Mouse (Mus musculus) neutrophil, adult 5-6 weeks (primary cell): ENCODE results near the gene Fam155a. TPM values are rescaled to one million over a fixed set of nuclear protein-coding genes. Genes with fewer than 3 reads are reported as not detected.
"Not testable (repeated sequence)": the region's sequence is repeated elsewhere in the genome, so short reads cannot be mapped to it uniquely, and the experiment has no call there.

Source experiments
- ATAC-seq: fragments of 151-379, 151-347 bp; 2 replicates; pipeline ENCODE4 v1.8.0; 2017; ENCODE audit warnings: mild to moderate bottlenecking, moderate TSS enrichment; ENCODE audit not compliant: insufficient number of reproducible peaks, poor library complexity, low FRiP score, severe bottlenecking; ENCODE audit errors: extremely low read depth
- total RNA-seq: library from RNA; stranded (forward); fragments of 200-1000 nt; gene quantifications from 2 replicates; pipeline ENCODE4 v1.2.3, GENCODE M21; 2017

Gene Fam155a
- total RNA-seq, 1 experiment from 2014 or later = not detected

DNA sequence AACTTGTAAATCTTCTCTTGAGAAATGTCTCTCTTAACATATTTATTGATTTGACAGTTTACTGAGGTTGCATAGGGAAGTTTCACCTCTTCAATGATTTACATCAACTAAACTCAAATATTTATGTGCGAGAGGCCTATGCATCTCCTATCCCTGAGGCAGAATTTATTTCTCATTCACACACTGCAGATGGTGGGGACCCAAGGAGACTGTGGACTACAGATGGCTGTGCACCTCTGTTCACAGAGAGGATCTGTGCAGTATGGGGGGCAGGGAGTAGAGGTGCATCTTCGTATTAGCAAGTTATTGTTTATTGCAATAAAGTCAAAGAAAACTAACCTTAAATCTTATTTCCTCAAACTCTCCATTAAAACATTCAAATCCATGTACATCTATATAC is 346.9 kb downstream of the Fam155a start:
- ATAC-seq = no peak

GRCm38 (mm10) chr8:9423590-9423989 is 347.4 kb downstream of the Fam155a start:
- no peak for ATAC-seq

- ATAC-seq = no peak
These were observed 347.8 kb downstream of the Fam155a start for GRCm38 (mm10) chr8:9423184-9423583.

DNA sequence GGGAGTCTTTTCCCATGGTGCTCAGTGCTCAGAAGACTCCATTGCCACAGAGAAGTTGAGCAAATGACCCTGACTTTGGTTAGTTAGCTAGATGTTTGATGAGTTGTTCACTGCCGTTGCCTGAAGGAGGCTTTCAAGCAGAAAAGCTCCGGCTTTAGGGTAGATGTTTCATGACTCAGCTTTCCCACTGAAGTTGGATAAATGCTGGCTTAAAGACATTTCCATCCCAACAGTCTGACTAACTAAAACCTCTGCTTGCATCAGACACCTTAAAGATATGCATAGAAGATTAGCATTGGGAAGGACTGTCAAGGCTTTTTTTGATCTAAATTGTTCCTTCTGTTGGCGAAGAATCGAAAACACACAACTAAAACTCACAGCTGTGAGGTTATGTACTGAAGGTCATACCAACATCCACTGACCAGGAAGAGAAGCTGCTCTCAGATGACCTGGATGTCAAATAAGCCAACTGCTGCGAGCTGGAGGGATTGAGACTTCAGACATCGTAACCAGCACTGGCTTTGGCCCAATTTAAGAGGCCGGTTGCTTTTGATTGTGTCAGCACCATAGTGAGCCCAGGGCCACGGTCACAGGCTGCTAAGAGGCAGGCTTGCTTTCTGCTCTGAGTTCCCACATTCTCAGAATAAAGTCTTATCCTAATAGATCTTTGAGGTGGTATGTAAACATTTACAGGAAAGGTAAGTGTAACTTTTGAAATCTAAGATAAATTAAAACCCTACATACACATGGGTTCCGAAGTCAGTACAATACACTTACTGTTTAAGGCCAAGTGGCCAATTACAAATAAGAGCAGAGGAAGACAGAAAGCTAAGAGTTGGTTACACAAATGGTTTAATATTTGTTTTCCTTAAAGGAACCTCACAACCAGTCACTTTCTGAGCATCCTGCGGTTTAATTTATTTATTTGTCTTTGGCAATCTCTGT is 351.8 kb downstream of the Fam155a start:
- ATAC-seq = no peak

DNA sequence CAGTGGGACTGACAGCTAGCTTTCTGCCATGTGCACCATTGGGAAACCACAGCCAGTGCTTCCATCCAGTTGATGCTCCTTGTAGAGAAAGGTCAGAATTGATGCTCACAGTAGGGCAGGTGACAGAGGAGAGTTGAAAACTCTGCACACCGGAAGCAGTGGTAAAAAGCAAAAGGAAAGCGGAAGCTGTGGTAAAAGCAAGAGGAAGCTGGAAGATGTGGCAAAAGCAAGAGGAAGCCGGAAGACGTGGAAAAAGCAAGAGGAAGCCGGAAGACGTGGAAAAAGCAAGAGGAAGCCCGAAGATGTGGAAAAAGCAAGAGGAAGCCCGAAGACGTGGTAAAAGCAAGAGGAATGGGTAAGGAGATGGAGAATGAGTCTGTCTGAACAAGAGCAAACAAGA is 354.8 kb downstream of the Fam155a start:
- ATAC-seq = no peak

DNA sequence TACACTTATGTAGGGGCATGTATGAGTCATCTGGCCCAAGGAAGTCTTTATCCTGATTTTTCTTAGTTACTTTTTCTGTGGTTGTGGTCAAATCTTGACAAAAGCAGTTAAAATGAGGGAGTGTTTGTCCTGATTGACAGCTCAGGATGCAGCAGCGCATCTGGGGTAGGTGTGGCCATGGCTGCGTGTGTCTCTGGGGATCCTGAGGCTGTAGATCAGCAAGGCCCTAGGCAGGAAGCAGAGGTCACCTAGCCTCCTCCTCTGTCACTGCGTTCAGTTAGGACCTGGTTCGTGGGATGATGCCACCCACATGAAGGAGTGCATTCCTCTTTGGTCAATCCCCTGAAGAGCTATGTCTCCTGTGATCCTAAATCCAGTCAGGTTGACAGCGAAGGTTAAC is 362.5 kb downstream of the Fam155a start:
- ATAC-seq = no peak

DNA sequence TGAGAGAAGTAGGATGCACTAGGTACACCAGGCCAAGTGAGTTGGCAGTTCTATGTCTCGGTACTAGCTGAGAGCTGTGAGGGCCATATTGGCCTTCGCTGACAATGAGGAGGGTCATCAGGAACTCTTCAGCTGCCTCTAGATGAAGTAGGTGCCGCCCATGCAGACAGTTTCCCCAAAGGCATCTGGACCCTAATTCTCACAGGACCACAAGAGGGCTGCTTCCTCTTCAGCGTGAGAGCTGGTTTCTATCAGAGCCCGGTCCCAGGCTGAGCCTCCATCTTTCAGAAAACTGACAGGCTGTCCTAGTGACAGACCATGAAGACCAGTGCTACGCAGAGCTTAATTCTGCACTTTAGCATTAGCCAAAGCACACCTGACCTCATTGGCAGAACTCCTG is 364.8 kb downstream of the Fam155a start:
- ATAC-seq = no peak

DNA sequence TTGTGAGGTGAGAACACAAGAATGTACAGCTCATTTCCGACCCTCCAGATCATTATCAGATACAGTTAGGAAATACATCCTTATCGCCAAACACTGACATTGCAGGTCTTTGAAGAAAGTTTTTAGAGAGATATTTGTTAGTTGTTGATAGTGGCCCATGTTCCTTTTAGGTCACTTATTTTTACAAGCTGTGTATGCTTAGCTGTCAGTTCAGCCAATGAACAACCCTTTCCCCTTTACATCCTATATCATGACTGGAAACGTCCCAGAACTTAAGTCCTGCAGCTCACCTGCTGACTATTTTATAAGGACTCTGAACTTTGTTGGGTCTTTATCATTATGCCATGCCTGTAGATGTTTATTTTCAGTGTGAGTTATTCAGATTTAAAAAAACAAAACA is 366.3 kb downstream of the Fam155a start:
- ATAC-seq = no peak

GRCm38 (mm10) chr8:9402393-9402792 is 368.6 kb downstream of the Fam155a start:
- ATAC-seq = no peak

GRCm38 (mm10) chr8:9398606-9399263 is 372.2 kb downstream of the Fam155a start:
- no peak for ATAC-seq

DNA sequence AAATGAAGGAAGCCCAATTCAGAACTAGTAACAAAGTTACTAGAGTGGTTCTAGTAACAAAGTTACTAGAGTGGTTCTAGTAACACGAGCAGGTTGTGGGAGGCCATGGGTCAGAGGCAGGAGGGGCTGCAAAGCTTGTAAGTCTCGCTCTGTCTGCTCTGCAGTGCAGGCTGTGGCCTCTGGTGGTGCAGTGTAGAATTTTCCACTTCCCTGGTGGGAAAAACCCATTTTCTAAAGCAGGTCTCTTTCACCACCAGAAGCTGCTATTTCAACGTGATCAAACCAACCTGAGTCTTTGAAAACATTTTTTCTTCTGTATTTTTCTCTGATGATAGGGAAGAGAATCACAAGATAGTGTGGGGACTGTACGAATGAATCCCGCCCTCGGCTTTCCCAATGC is 372.9 kb downstream of the Fam155a start:
- ATAC-seq = no peak

GRCm38 (mm10) chr8:9394670-9395069 is 376.3 kb downstream of the Fam155a start:
- no peak for ATAC-seq

DNA sequence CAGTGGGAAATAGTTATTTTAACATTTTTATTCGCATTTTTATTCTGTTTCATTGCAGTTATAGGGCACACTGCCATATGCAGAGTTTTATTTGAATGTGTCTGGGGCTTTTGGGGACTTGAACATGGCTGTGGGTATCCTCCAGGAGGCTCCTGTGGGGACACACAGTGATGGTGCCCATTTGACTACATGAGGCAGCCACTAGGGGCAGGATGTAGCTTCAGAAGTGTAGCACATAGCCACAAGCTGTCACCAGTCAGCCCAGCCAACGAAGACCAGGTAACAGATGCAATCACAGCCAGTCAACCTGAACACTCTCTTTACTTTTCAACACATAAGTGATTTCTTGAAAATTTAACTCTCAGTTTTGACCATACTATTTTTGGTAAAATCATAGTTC is 377.7 kb downstream of the Fam155a start:
- ATAC-seq = no peak

- not testable (repeated sequence) for ATAC-seq
These were observed 380.7 kb downstream of the Fam155a start for GRCm38 (mm10) chr8:9390229-9390628.

GRCm38 (mm10) chr8:9369201-9369600 is 401.8 kb downstream of the Fam155a start:
- no peak for ATAC-seq

DNA sequence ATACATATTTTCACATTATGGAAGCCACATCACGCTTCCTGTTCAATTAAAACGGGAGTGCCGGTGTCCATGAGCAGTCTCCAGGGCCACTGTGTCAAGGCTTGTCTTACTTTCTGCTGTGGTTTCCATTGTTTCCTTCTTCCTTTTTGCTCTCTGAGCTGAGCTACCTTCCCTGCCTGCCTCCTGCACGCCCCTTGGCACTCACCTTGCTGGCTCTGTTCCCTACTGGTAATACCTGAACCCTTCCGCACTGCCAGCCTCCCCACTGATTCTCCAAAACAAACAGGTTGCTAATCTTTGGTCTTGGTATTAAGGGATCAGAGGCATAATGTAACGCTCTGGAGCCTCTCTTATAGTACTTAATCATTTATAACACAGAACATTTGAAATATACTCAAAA is 403.2 kb downstream of the Fam155a start:
- ATAC-seq = no peak

GRCm38 (mm10) chr8:9365381-9365780 is 405.6 kb downstream of the Fam155a start:
- no peak for ATAC-seq

GRCm38 (mm10) chr8:9348523-9349135 is 422.3 kb downstream of the Fam155a start:
- ATAC-seq = no peak

DNA sequence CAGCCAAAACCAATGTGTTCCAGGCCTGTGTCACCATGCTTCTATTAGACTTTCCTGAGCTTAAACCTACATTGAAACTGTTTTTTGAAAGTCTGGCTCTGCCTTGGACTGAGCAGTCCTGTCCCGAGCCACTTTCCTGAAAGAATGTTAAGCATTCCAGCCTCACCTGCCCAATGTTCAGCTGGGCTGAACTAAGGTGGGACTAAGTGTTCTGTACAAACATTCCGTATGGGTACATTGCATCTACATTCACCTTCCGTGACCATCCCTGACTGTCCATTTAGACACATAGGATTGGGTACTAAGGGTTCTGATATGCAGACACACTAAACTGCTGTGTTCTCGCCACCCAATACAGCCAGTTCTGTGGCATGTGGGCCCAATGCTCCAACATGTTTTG is 423.8 kb downstream of the Fam155a start:
- no peak for ATAC-seq

DNA sequence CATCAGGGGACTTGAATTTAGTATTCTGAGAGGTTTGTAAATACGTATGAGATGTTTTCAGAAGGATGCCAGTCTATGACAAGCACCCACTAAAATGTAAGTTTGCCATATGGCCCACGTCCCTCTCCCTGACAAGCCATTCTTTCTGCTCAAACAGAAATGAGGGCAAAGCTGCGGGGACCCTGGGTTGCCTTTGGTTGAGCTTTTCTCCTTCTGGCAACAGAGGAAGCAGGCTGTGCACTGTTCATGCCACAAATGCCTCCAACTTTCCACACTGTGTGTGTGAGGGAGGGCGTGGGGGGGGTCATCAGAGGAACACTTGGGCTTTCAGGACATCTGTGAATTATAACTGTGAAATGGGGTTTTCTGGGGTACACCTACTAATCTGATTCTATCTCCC is 426.8 kb downstream of the Fam155a start:
- no peak for ATAC-seq
